Mouse (Mus musculus): ENCODE measurements around the gene Fam126b. TPM values are rescaled to one million over a fixed set of nuclear protein-coding genes. Genes with fewer than 3 reads are reported as not detected.

Fam126b gene
- total and polyA plus RNA-seq, 3 experiments = 5.5 to 5.7 TPM; not detected in 1

- no peak for TF ChIP-seq USF2 (IDR thresholded peaks at IDR 0.05; ENCODE audit: borderline replicate concordance in 1 of 2, insufficient read depth in 1 of 2, low read depth in 1 of 2, low read length in 2 of 2)
- TF ChIP-seq MYB (IDR thresholded peaks at IDR 0.05; ENCODE audit: low read depth, low read length) = no peak
- no peak for TF ChIP-seq POLR2AphosphoS5 (IDR thresholded peaks at IDR 0.05; ENCODE audit: borderline replicate concordance, low read depth, low read length)
- peak; percentile 40 for TF ChIP-seq SIN3A (IDR thresholded peaks at IDR 0.05; ENCODE audit: low read length)
- 0 out of 2 replicates have a peak, but pooled peaks have one; percentile 28 for TF ChIP-seq BHLHE40 (IDR thresholded peaks at IDR 0.05; ENCODE audit: borderline replicate concordance, low read depth, low read length)
Measured at GRCm38 (mm10) chr1:58617978-58618668, 32.0 kb upstream of the Fam126b start (continued).

DNA sequence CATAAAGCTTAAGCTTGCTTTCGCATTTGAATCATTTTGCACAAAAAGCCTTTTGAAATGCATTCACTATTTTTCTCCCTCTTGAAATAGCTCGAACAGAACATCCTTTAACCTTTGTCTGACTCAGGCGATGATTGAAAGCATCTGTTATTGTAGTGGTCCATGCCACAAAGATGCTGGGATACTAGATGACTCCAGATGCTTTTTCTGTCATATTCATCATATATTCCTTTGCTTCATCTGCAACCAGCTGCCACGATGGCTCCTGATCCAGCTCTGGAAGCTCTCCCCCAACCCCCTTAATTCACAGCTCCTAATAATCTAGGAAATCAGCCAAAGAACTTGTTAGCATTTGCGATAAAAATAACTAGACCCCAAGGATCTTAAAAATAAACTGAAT lies 31.0 kb upstream of the Fam126b start:
- Histone ChIP-seq H3K27ac (ENCODE audit: control insufficient read depth, low read depth, low read length) (no peak overlapping the region), H3K79me2 (ENCODE audit: control insufficient read depth, insufficient read depth, low read length, poor library complexity) (no peaks in the 10 kb centered on the region), H3K27me3 (ENCODE audit: control insufficient read depth in 1 of 2, insufficient read depth in 2 of 2, low read length in 2 of 2) (no peaks in the 10 kb centered on the region; a peak in 2 of 4 replicates), H3K4me3 (ENCODE audit: control insufficient read depth in 1 of 2, insufficient read depth in 1 of 2, low read depth in 2 of 2, low read length in 2 of 2) (no peak overlapping the region), H3K9ac (ENCODE audit: control insufficient read depth, low read depth, low read length, poor library complexity, severe bottlenecking) (no peak overlapping the region), H3K9me3 (replicated peaks; ENCODE audit: insufficient read depth, low read length) (no peaks in the 10 kb centered on the region), H3K36me3 (ENCODE audit: control insufficient read depth in 1 of 2, insufficient read depth in 2 of 2, low read length in 2 of 2) (peaks cover 0 to 16% of the 10 kb centered on the region in 2 experiments; a peak in 2 of 4 replicates), H3K4me1 (ENCODE audit: control insufficient read depth in 1 of 2, insufficient read depth in 2 of 2, low read length in 2 of 2) (peaks cover 5 to 18% of the 10 kb centered on the region in 2 experiments)
- no peak for DNase-seq (ENCODE audit: low read depth, low spot score)
- no peak for TF ChIP-seq CHD2 (IDR thresholded peaks at IDR 0.05; ENCODE audit: low read length)
- TF ChIP-seq MYB (IDR thresholded peaks at IDR 0.05; ENCODE audit: low read depth, low read length) = no peak
- TF ChIP-seq CHD1 (IDR thresholded peaks at IDR 0.05; ENCODE audit: low read depth, low read length) = no peak

- H3K27me3 ChIP-seq (ENCODE audit: control insufficient read depth in 1 of 2, insufficient read depth in 2 of 2, low read length in 2 of 2) = no peaks in the 10 kb centered on the region; a peak in 1 of 4 replicates
- no peaks in the 10 kb centered on the region for H3K79me2 ChIP-seq (ENCODE audit: control insufficient read depth, insufficient read depth, low read length, poor library complexity)
- TF ChIP-seq POLR2A (IDR thresholded peaks at IDR 0.05; ENCODE audit: control insufficient read depth in 1 of 2, insufficient read depth in 1 of 2, low read depth in 1 of 2, low read length in 2 of 2, poor library complexity in 1 of 2) (no peak), MAFK (IDR thresholded peaks at IDR 0.05; ENCODE audit: borderline replicate concordance, low read depth, low read length) (no peak), ZC3H11A (IDR thresholded peaks at IDR 0.05; ENCODE audit: low read depth, low read length) (no peak), ELF1 (IDR thresholded peaks at IDR 0.05; ENCODE audit: low read depth, low read length) (no peak), NRF1 (IDR thresholded peaks at IDR 0.05; ENCODE audit: insufficient read depth, low read depth, low read length, poor library complexity, severe bottlenecking) (no peak), MEF2A (IDR thresholded peaks at IDR 0.05; ENCODE audit: extremely low read depth, insufficient replicate concordance, low read depth, low read length, poor library complexity, severe bottlenecking) (no peak), CHD2 (IDR thresholded peaks at IDR 0.05; ENCODE audit: low read length) (no peak), ZKSCAN1 (IDR thresholded peaks at IDR 0.05; ENCODE audit: low read depth, low read length) (no peak), TCF12 (IDR thresholded peaks at IDR 0.05; ENCODE audit: low read depth, low read length) (no peak), CTCF (IDR thresholded peaks at IDR 0.05 in 2 of 3, conservative IDR thresholded peaks at IDR 0.05 in 1 of 3; ENCODE audit: control insufficient read depth in 1 of 3, insufficient read depth in 1 of 3, low read depth in 2 of 3, low read length in 3 of 3, poor library complexity in 1 of 3, severe bottlenecking in 1 of 3) (no peak), RCOR1 (IDR thresholded peaks at IDR 0.05; ENCODE audit: low read depth, low read length) (no peak), TAL1 (IDR thresholded peaks at IDR 0.05; ENCODE audit: low read length) (no peak), MYC (IDR thresholded peaks at IDR 0.05; ENCODE audit: low read depth, low read length) (no peak), EP300 (IDR thresholded peaks at IDR 0.05; ENCODE audit: low read depth in 1 of 2, low read length in 2 of 2) (no peak), GATA1 (IDR thresholded peaks at IDR 0.05; ENCODE audit: low read depth, low read length) (no peak), RAD21 (IDR thresholded peaks at IDR 0.05; ENCODE audit: low read depth, low read length) (no peak)
- no peak overlapping the region for H3K27ac ChIP-seq (ENCODE audit: control insufficient read depth, low read depth, low read length)
- H3K4me1 ChIP-seq (ENCODE audit: control insufficient read depth in 1 of 2, insufficient read depth in 2 of 2, low read length in 2 of 2) = peaks cover 5 to 18% of the 10 kb centered on the region in 2 experiments
- H3K4me3 ChIP-seq (ENCODE audit: control insufficient read depth in 1 of 2, insufficient read depth in 1 of 2, low read depth in 2 of 2, low read length in 2 of 2) = no peak overlapping the region
- H3K9ac ChIP-seq (ENCODE audit: control insufficient read depth, low read depth, low read length, poor library complexity, severe bottlenecking) = no peak overlapping the region
- H3K36me3 ChIP-seq (ENCODE audit: control insufficient read depth in 1 of 2, insufficient read depth in 2 of 2, low read length in 2 of 2) = peaks cover 0 to 16% of the 10 kb centered on the region in 2 experiments; a peak in 2 of 4 replicates
- peak; percentile 57 for DNase-seq (ENCODE audit: low read depth, low spot score)
- H3K9me3 ChIP-seq (replicated peaks; ENCODE audit: insufficient read depth, low read length) = no peaks in the 10 kb centered on the region
Measured at GRCm38 (mm10) chr1:58616176-58616575, 30.1 kb upstream of the Fam126b start.

Data from MEL (cell line).